Mouse (Mus musculus): ENCODE measurements at regions not wholly inside any gene's neighbourhood (a gene's known extent, or its start where the extent isn't known, plus 50 kb on each side); places are given as distances from the start of the nearest gene placed in this dataset.
A peak's percentile ranks its signal among the peaks of the same experiment; 100 is the strongest.

GRCm38 (mm10) chr3:149157381-149157780 lies 167.0 kb upstream of the Adgrl2 start:
- DNase-seq, result no peak

- no peak for DNase-seq
Observed at GRCm38 (mm10) chr3:149152312-149152711, 162.0 kb upstream of the Adgrl2 start.

- no peak for DNase-seq
Observed at GRCm38 (mm10) chr3:149150796-149151195, 160.4 kb upstream of the Adgrl2 start.

- no peak for DNase-seq
Observed at GRCm38 (mm10) chr3:149148608-149149007, 158.3 kb upstream of the Adgrl2 start.

- DNase-seq, result no peak
Observed at GRCm38 (mm10) chr3:149147916-149148315, 157.6 kb upstream of the Adgrl2 start.

- peak; percentile 12 for DNase-seq
Observed at GRCm38 (mm10) chr3:149146673-149147072, 156.3 kb upstream of the Adgrl2 start.

- DNase-seq, result no peak
Observed at GRCm38 (mm10) chr3:149140461-149140860, 150.1 kb upstream of the Adgrl2 start.

GRCm38 (mm10) chr3:149134028-149134938 lies 143.9 kb upstream of the Adgrl2 start:
- no peak for DNase-seq

- no peak for DNase-seq
Observed at GRCm38 (mm10) chr3:149118806-149119205, 128.5 kb upstream of the Adgrl2 start.

- no peak for DNase-seq
Observed at GRCm38 (mm10) chr3:149117684-149118056, 127.3 kb upstream of the Adgrl2 start.

- no peak for DNase-seq
Observed at GRCm38 (mm10) chr3:149117018-149117683, 126.8 kb upstream of the Adgrl2 start.

- no peak for DNase-seq
Observed at GRCm38 (mm10) chr3:149116604-149117003, 126.2 kb upstream of the Adgrl2 start.

- DNase-seq, result no peak
Observed at GRCm38 (mm10) chr3:149115901-149116300, 125.5 kb upstream of the Adgrl2 start.

GRCm38 (mm10) chr3:149112878-149113277 lies 122.5 kb upstream of the Adgrl2 start:
- no peak for DNase-seq

- peak; percentile 32 for DNase-seq
Observed at GRCm38 (mm10) chr3:149111529-149112439, 121.4 kb upstream of the Adgrl2 start.

- no peak for DNase-seq
Observed at GRCm38 (mm10) chr3:149110831-149111230, 120.5 kb upstream of the Adgrl2 start.

GRCm38 (mm10) chr3:149105709-149106450 lies 115.5 kb upstream of the Adgrl2 start:
- no peak for DNase-seq

GRCm38 (mm10) chr3:149105181-149105580 lies 114.8 kb upstream of the Adgrl2 start:
- DNase-seq, result no peak

- DNase-seq, result no peak
Observed at GRCm38 (mm10) chr3:149104080-149104479, 113.7 kb upstream of the Adgrl2 start.

- no peak for DNase-seq
Observed at GRCm38 (mm10) chr3:149103469-149103868, 113.1 kb upstream of the Adgrl2 start.

- DNase-seq, result no peak
Observed at GRCm38 (mm10) chr3:149102846-149103245, 112.5 kb upstream of the Adgrl2 start.

- DNase-seq, result no peak
Observed at GRCm38 (mm10) chr3:149101785-149102184, 111.4 kb upstream of the Adgrl2 start.

Measured in retina, postnatal 1 day (tissue).